Mouse (Mus musculus): Measurements from ENCODE around the gene Tln2.

The Tln2 gene

GRCm38 (mm10) chr9:67191488-67192331 lies 367.8 kb downstream of the Tln2 start:
- no peak for DNase-seq

DNA sequence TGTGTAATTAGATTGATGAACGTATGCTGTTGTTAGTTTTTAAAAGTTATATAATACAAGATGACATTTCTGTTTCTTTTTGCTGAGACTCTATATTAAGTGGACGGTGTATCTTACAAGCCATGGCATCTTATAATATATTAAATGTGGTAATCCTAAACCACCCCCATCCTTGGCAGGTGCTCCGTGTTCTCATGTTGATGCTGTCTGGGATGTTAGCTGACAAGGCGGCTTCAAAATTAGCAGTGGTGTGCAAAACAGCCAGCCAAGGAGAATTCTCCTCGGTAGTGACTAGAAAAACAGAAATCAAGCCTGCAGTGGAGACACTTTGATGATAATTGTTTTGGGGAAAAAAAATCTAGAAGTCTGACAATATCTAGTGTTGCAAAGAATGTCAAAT lies 371.8 kb downstream of the Tln2 start:
- no peak for DNase-seq

DNA sequence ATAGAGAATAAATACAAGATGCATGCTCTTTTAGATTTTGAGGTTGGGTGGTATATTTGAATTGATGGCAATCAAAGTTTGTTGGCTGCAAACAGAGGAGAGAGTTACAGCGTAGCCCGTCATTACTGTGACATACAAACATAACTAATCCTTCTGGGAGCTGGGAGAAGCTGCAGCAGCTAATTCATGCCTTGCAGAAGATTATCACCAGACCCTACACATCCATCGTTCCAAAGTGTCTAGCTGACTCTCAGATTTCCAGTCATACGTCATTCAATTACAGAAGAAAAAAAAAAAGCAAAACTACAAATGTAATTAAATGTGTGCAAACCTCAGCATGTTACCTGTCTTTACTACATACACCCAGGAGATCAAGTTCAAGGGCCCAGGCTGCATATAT lies 372.3 kb downstream of the Tln2 start:
- no peak for DNase-seq

DNA sequence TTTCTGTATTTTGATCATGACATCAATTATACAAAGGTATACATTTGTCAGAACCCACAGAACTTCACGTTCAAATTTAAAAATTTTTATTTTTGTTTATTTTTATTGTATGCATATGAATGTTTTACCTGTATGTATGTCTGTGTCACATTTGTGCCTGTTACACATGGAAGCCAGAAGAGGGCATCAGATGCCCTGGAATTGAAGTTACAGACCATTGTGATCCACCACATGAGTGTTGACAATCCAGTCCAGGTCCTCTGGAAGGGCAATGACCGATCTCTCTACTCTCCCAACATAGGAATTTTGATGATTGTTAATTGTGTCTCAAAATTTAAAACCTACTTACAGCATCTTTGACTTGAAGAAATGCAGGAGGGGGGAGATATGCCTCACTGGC lies 374.9 kb downstream of the Tln2 start:
- DNase-seq: no peak

DNA sequence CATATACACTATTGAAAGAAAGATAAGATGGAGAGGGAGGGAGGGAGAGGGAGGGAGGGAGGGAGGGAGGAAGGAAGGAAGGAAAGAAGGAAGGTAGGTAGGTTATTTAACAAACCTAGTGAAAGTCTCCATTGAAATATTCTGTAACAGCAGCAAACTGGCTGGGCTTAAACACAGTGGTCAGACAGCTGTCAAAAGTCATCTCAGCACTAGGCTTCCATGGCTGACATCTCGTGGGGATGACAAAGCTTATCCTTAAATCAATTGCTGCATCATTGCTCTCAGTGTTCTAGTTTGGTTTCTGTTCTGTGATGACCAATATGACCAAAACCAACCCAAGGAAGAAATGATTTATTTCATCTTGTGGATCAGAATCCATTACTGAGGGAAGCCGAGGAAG lies 376.0 kb downstream of the Tln2 start:
- DNase-seq: no peak

DNA sequence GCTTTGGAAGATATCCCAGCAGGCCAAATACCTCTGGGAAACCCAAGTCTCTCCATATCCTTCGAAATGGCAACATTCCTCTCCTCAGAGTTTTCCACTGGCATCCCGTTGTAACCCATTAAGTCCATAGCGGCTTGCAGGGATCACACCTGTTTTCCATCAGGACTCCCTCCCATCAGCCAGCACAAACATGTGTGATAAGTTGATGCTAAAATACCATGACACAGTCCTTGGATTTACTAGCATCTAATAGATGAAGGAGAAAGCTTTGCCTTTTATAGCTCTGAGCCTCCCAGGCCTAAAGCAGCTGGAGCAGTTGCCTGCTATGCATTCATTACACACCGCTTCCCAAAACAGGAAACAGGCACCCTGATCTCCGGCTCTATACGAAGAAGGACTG lies 377.5 kb downstream of the Tln2 start:
- no peak for DNase-seq

DNA sequence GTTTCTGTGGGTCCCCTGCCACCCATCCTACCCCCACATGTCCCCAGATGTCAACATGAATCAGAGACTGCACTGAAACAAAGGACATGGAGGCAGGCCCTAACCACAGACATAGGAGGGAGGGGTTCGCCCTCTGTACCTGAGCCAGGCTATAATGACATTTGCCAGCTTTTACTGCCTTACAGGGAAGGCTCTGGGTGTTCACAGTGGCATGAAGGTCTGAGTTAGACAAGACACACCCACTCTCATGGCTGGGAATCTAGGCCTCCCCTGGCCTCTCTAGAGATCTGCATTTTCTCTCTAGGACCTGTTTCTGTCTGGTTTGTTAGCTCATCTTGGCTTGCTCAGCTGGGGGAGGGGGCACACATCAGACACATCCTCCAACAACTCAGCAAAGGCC lies 380.8 kb downstream of the Tln2 start:
- DNase-seq: no peak

DNA sequence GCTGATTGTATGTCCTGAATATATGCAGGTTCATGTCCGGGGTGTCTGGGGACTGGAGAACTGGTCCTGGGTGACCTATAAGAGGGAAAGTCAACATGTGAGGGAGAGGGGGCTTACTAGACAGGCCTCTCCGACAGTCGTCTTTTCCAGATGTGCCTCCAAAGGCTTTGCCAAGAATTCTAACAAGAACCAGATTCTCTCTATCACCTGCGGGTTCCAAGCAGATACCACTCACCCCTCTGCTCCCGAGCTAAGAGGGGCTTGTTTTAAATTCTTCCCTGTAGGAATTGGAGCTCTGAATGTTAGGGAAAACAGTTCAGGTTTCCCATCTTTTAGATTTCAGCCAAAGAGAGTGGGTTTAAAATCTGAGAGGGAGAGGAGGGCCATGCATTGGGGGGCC lies 381.3 kb downstream of the Tln2 start:
- DNase-seq: no peak

GRCm38 (mm10) chr9:67176073-67176472 lies 383.4 kb downstream of the Tln2 start:
- DNase-seq: no peak

DNA sequence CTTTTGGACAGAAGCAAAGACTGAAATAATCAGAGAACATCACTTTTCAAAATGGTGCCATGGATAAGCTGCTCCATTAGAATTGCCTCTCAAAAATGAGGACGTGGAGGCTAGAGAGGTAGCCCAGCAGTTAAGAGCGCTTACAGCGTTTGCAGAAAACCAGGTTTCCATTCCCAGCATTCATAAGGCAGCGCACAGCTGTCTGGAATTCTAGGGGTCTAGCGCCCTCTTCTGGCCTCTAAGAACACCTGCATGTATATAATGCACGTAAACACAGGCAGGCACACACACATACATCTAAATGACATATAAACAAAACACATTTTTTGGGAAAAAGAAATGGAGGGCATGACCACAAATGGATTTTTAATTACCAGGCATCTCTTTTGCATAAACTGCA lies 385.7 kb downstream of the Tln2 start:
- DNase-seq: no peak

DNA sequence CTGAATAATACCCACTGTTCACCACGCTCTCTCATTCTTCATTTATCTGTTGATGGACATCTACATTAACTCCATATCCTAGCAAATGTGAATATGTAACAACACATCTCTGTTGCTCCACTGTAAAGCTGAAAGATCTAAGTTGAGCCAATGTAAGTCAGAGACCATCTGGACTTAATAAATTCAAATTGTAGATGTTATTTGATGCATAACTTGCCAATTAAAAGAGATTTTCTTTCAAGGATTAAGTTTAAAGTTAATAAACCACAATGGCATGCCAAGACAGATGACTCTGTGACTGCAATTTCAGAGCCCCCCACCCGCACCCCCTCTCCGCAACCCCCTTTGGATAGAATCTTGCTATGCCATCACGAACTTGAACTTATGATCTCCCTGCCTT lies 386.3 kb downstream of the Tln2 start:
- DNase-seq: no peak

- DNase-seq: no peak
Measured at GRCm38 (mm10) chr9:67171409-67171808, 388.1 kb downstream of the Tln2 start.

GRCm38 (mm10) chr9:67170759-67171158 lies 388.7 kb downstream of the Tln2 start:
- no peak for DNase-seq

- no peak for DNase-seq
Measured at GRCm38 (mm10) chr9:67170047-67170446, 389.5 kb downstream of the Tln2 start.

All from cerebellum, adult 9-10 months (tissue).